Mouse (Mus musculus): ENCODE results near the gene Krt23. TPM values are rescaled to one million over a fixed set of nuclear protein-coding genes. Genes with fewer than 3 reads are reported as not detected.

The Krt23 gene
- total and polyA plus RNA-seq, 3 experiments = not detected

DNA sequence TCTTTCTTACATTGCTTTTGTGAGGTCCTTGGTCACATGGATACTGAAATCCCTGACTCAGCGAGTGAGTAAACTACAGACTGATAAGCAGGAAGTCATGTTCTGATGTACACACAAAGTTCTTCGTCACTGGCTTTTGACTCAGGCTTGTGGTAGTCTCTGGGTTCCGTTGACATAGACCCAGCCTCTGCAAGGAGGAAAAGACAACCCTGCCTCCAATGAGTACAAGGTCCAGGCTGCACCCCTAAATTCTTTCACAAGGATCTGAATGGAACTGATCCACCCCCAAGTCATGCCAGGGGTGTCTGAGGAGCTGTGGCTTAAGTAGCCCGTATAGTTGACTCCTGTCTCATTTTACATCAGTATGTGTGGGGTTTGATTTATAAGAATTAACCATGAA lies 3.5 kb upstream of the Krt23 start:
- no peak for DNase-seq (ENCODE audit: low spot score)
- no peak overlapping the region for H3K4me3 ChIP-seq (ENCODE audit: low read depth, low read length)
- H3K27me3 ChIP-seq (ENCODE audit: insufficient read depth, low read length) = no peaks in the 10 kb centered on the region
- H3K4me1 ChIP-seq (ENCODE audit: insufficient read depth, low read depth, low read length) = no peaks in the 10 kb centered on the region
- no peak for ATAC-seq (ENCODE audit: extremely low read depth, insufficient number of reproducible peaks, low FRiP score, poor library complexity, severe bottlenecking)
- peaks cover 23% of the 10 kb centered on the region for H3K9me3 ChIP-seq (replicated peaks)
- TF ChIP-seq CTCF (IDR thresholded peaks at IDR 0.05; ENCODE audit: low read depth, low read length) (no peak), GATA2 (IDR thresholded peaks at IDR 0.05; ENCODE audit: borderline replicate concordance, low read depth, low read length) (no peak), TAL1 (conservative IDR thresholded peaks at IDR 0.05; ENCODE audit: low read depth, low read length) (no peak), POLR2AphosphoS5 (IDR thresholded peaks at IDR 0.05; ENCODE audit: insufficient replicate concordance, low read depth, low read length) (no peak), GATA1 (IDR thresholded peaks at IDR 0.05; ENCODE audit: borderline replicate concordance, low read length) (no peak)
- H3K36me3 ChIP-seq (replicated peaks) = no peaks in the 10 kb centered on the region

DNA sequence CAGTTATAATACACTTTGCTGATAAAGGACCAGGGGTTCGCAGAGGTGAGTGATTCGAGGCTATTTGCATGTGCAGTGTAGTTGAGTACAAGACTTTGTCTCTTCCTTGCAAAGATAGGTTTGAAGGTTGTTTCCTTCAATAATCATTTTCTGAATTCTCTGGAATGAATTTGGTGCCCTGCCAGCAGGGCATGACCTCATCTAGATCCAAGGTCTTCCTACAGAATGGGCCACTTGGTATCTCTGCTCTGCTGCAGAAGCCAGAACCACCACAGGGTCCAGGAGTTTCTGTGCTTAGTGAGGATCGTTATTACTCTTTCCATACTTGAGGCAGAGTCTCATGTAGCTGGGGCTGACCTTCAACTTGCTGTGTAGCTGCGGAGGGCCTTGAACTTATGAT lies 1.8 kb upstream of the Krt23 start:
- no peak for ATAC-seq (ENCODE audit: extremely low read depth, insufficient number of reproducible peaks, low FRiP score, poor library complexity, severe bottlenecking)
- Histone ChIP-seq H3K36me3 (replicated peaks) (no peaks in the 10 kb centered on the region), H3K4me1 (ENCODE audit: insufficient read depth, low read depth, low read length) (no peaks in the 10 kb centered on the region), H3K4me3 (ENCODE audit: low read depth, low read length) (no peak overlapping the region), H3K27me3 (ENCODE audit: insufficient read depth, low read length) (no peaks in the 10 kb centered on the region), H3K9me3 (replicated peaks) (peaks cover 23% of the 10 kb centered on the region)
- DNase-seq (ENCODE audit: low spot score) = no peak
- TF ChIP-seq CTCF (IDR thresholded peaks at IDR 0.05; ENCODE audit: low read depth, low read length) (no peak), TAL1 (conservative IDR thresholded peaks at IDR 0.05; ENCODE audit: low read depth, low read length) (no peak), GATA2 (IDR thresholded peaks at IDR 0.05; ENCODE audit: borderline replicate concordance, low read depth, low read length) (no peak), GATA1 (IDR thresholded peaks at IDR 0.05; ENCODE audit: borderline replicate concordance, low read length) (no peak), POLR2AphosphoS5 (IDR thresholded peaks at IDR 0.05; ENCODE audit: insufficient replicate concordance, low read depth, low read length) (no peak)

DNA sequence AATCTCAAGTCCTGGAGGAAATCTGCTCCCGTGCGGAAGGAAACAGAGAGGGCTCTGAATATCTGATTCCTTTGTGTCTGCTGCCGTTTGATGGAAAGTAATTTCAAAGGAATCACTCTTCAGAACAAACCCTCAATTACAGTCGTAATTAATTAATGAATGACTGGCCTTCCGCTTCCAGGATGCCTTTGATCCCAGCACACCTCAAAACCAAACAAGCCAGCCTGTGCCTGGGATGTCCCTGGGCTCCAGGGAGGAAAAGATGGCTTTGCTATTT lies 575 bp upstream of the Krt23 start:
- no peak for ATAC-seq (ENCODE audit: extremely low read depth, insufficient number of reproducible peaks, low FRiP score, poor library complexity, severe bottlenecking)

DNA sequence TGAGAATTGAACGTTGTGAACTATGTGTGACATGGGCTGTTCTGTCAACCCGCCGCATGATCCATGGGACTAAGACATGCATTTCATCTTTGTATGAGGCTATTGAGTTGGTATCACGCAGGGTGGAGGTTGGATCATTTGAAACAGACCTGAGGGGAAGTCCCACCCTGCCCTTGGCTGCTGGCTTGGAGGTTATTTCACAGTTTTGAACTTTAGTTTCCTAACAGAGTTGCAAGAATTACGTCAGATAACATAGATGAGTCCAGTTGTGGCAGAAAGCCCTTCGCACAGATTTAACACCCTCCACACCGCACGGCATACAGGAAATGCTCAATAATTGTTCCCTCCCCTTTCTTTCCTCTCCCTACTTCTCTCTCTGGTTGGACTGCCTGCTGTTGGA lies 1.9 kb downstream of the Krt23 start:
- ATAC-seq (ENCODE audit: extremely low read depth, insufficient number of reproducible peaks, low FRiP score, poor library complexity, severe bottlenecking) (no peak), DNase-seq (ENCODE audit: low spot score) (no peak)
- H3K9me3 ChIP-seq (replicated peaks) = peaks cover 24% of the 10 kb centered on the region
- no peaks in the 10 kb centered on the region for H3K4me1 ChIP-seq (ENCODE audit: insufficient read depth, low read depth, low read length)
- TF ChIP-seq GATA2 (IDR thresholded peaks at IDR 0.05; ENCODE audit: borderline replicate concordance, low read depth, low read length) (no peak), POLR2AphosphoS5 (IDR thresholded peaks at IDR 0.05; ENCODE audit: insufficient replicate concordance, low read depth, low read length) (no peak), GATA1 (IDR thresholded peaks at IDR 0.05; ENCODE audit: borderline replicate concordance, low read length) (no peak), TAL1 (conservative IDR thresholded peaks at IDR 0.05; ENCODE audit: low read depth, low read length) (no peak), CTCF (IDR thresholded peaks at IDR 0.05; ENCODE audit: low read depth, low read length) (no peak)
- no peaks in the 10 kb centered on the region for H3K36me3 ChIP-seq (replicated peaks)
- H3K4me3 ChIP-seq (ENCODE audit: low read depth, low read length) = no peak overlapping the region
- no peaks in the 10 kb centered on the region for H3K27me3 ChIP-seq (ENCODE audit: insufficient read depth, low read length)

More for the DNA sequence above, 575 bp upstream of the Krt23 start:
- Histone ChIP-seq H3K9me3 (replicated peaks) (peaks cover 23% of the 10 kb centered on the region), H3K4me1 (ENCODE audit: insufficient read depth, low read depth, low read length) (no peaks in the 10 kb centered on the region), H3K4me3 (ENCODE audit: low read depth, low read length) (no peak overlapping the region), H3K27me3 (ENCODE audit: insufficient read depth, low read length) (no peaks in the 10 kb centered on the region), H3K36me3 (replicated peaks) (no peaks in the 10 kb centered on the region)
- TF ChIP-seq POLR2AphosphoS5 (IDR thresholded peaks at IDR 0.05; ENCODE audit: insufficient replicate concordance, low read depth, low read length) = no peak
- no peak for TF ChIP-seq GATA2 (IDR thresholded peaks at IDR 0.05; ENCODE audit: borderline replicate concordance, low read depth, low read length)
- TF ChIP-seq GATA1 (IDR thresholded peaks at IDR 0.05; ENCODE audit: borderline replicate concordance, low read length) = no peak
- no peak for TF ChIP-seq TAL1 (conservative IDR thresholded peaks at IDR 0.05; ENCODE audit: low read depth, low read length)
- no peak for TF ChIP-seq CTCF (IDR thresholded peaks at IDR 0.05; ENCODE audit: low read depth, low read length)
- DNase-seq (ENCODE audit: low spot score) = no peak

DNA sequence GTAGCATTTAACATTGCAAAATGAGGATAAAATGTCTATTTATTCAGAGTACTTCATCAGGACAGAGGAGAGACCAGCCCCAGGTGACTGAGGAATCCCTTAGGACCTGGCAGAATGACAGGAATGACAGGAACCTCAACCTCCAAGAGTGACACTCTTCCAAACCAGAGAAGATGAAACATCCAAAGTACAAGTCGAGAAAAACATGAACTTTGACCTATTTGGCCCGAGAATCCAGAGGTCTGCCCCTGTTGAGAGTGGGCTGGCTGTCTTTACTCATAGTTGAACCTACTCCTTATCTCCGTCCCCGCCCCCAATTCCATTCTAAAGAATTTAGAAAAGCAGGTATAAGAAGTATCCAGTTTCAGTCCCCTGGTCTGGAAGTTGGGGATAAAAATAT lies 2.3 kb downstream of the Krt23 start:
- Histone ChIP-seq H3K4me1 (ENCODE audit: insufficient read depth, low read depth, low read length) (no peaks in the 10 kb centered on the region), H3K27me3 (ENCODE audit: insufficient read depth, low read length) (no peaks in the 10 kb centered on the region), H3K9me3 (replicated peaks) (peaks cover 24% of the 10 kb centered on the region), H3K4me3 (ENCODE audit: low read depth, low read length) (no peak overlapping the region), H3K36me3 (replicated peaks) (no peaks in the 10 kb centered on the region)
- no peak for ATAC-seq (ENCODE audit: extremely low read depth, insufficient number of reproducible peaks, low FRiP score, poor library complexity, severe bottlenecking)
- TF ChIP-seq TAL1 (conservative IDR thresholded peaks at IDR 0.05; ENCODE audit: low read depth, low read length) (no peak), CTCF (IDR thresholded peaks at IDR 0.05; ENCODE audit: low read depth, low read length) (no peak), GATA2 (IDR thresholded peaks at IDR 0.05; ENCODE audit: borderline replicate concordance, low read depth, low read length) (no peak), POLR2AphosphoS5 (IDR thresholded peaks at IDR 0.05; ENCODE audit: insufficient replicate concordance, low read depth, low read length) (no peak), GATA1 (IDR thresholded peaks at IDR 0.05; ENCODE audit: borderline replicate concordance, low read length) (no peak)
- DNase-seq (ENCODE audit: low spot score) = no peak

DNA sequence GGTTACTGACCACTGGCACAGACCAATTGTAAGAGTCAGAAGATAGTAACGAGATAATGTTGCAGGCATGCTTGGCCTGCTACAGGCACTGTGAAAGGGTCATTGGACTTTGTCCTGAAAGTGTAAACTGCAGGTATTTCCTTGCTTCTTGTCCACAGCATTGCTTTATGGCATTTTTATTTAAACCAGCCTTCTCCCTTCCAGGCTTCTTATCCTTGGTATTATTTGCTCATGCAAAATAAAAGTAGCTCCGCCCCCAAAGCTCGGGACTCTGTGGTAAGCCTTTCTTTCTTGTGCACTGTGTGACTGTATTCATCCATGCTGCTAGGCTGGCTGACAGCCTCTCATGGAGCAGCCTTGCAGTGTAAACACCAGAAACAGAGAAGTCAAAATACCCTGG lies 3.7 kb downstream of the Krt23 start:
- H3K4me1 ChIP-seq (ENCODE audit: insufficient read depth, low read depth, low read length) = no peaks in the 10 kb centered on the region
- peaks cover 19% of the 10 kb centered on the region for H3K9me3 ChIP-seq (replicated peaks)
- TF ChIP-seq CTCF (IDR thresholded peaks at IDR 0.05; ENCODE audit: low read depth, low read length) (no peak), POLR2AphosphoS5 (IDR thresholded peaks at IDR 0.05; ENCODE audit: insufficient replicate concordance, low read depth, low read length) (no peak), GATA1 (IDR thresholded peaks at IDR 0.05; ENCODE audit: borderline replicate concordance, low read length) (no peak), GATA2 (IDR thresholded peaks at IDR 0.05; ENCODE audit: borderline replicate concordance, low read depth, low read length) (no peak), TAL1 (conservative IDR thresholded peaks at IDR 0.05; ENCODE audit: low read depth, low read length) (no peak)
- no peak overlapping the region for H3K4me3 ChIP-seq (ENCODE audit: low read depth, low read length)
- no peak for ATAC-seq (ENCODE audit: extremely low read depth, insufficient number of reproducible peaks, low FRiP score, poor library complexity, severe bottlenecking)
- no peaks in the 10 kb centered on the region for H3K27me3 ChIP-seq (ENCODE audit: insufficient read depth, low read length)
- H3K36me3 ChIP-seq (replicated peaks) = no peaks in the 10 kb centered on the region
- no peak for DNase-seq (ENCODE audit: low spot score)
